Mouse (Mus musculus) spleen, adult 2 months (tissue): ENCODE data around the gene Enkur.

Experiments used
- CTCF ChIP-seq: fragments of 200-500 bp; IDR thresholded peaks from 2 replicates; pipeline ENCODE4 v1.5.1; 2011; ENCODE audit warnings: mild to moderate bottlenecking, inconsistent platforms; ENCODE audit not compliant: insufficient read depth, insufficient read length, insufficient replicate concordance; ENCODE audit errors: extremely low read depth
- POLR2A ChIP-seq: fragments of 200-500 bp; IDR thresholded peaks from 2 replicates; pipeline ENCODE4 v1.6.1; 2011; ENCODE audit warnings: low read depth, low read length, inconsistent platforms

GRCm38 (mm10) chr2:21215284-21215683 lies 10.1 kb upstream of the Enkur start:
- TF ChIP-seq CTCF (no peak), POLR2A (no peak)
